Comparison of ENCODE assay signal across 15 mouse cellular contexts in the genomic region with DNA sequence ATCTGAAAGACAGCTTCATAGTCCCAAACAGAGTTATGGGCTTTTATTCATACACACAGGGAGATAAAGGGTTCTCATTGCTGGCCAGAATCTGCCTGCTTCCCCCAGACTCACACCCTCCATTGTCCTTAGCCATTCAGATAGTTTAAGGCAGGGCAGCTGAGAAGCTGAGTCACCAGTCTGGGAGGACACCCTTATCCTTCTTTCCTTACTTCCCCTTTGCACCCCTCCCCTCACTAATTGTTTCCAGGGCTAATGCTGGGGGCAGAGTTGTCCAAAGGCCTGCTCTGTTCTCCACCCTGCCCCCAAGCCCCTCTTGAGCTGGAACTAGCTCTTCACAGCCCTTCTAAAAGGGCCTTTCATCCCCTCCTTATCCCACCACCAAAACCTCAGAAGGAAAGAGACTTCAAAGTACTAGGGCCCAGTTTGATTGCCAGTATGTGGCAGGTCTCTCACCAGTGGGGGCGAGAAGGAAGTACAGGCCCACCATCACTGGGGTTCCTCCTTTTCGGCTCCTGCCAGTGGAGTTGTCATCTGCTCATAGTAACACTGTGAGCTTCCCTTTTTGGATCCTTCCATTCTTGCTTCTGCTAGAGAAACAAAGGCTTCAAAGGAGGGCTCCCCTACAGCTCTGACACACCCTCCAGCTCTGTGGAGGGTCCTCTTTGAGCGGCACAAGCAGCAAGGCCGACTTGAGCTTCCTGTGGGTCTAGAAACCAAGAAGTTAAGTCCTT. TPM values are rescaled to one million over a fixed set of nuclear protein-coding genes. Genes with fewer than 3 reads are reported as not detected.
DNase-seq lines count a peak whose midpoint lies in the region; ATAC-seq and TF ChIP-seq lines count a peak whose summit lies in the region.
"Had no signal": no experiment of that assay in that cellular context is flagged by ENCODE, and none has a peak within 500 bp of the region (broad histone marks: within the 10 kb centered on the region; RNA-seq: fewer than 3 reads in every experiment).

No protein-coding gene starts in this region.

- H3ac ChIP-seq in myocyte (ENCODE audit: control insufficient read depth, insufficient read length): no peak overlapping the region

- no peak overlapping the region for H3K9ac ChIP-seq in liver, embryonic 16.5 days (ENCODE audit: low read depth, low read length)
- H3K9ac ChIP-seq in embryonic facial prominence, embryonic 12.5 days: no peak overlapping the region
- no peak overlapping the region for H3K9ac ChIP-seq in hindbrain, postnatal 0 days (replicated peaks; ENCODE audit: low read length)
- H3K9ac ChIP-seq: kidney, embryonic 15.5 days; limb, embryonic 15.5 days; midbrain, embryonic 15.5 days had no signal

- no peaks in the 10 kb centered on the region for H3K27me3 ChIP-seq in liver, embryonic 16.5 days (ENCODE audit: control insufficient read depth, insufficient read depth, low read depth, low read length)
- no peaks in the 10 kb centered on the region for H3K27me3 ChIP-seq in embryonic facial prominence, embryonic 12.5 days
- no peaks in the 10 kb centered on the region for H3K27me3 ChIP-seq in myocyte (ENCODE audit: control insufficient read depth, insufficient read depth, insufficient read length)
- no peaks in the 10 kb centered on the region for H3K27me3 ChIP-seq in hindbrain, postnatal 0 days (ENCODE audit: insufficient read depth, low read length)
- H3K27me3 ChIP-seq: limb, embryonic 15.5 days; midbrain, embryonic 15.5 days had no signal

- TF ChIP-seq CTCF in hindbrain, postnatal 0 days (IDR thresholded peaks at IDR 0.05; ENCODE audit: low read depth): no peak

- no peak for DNase-seq in liver
- peak; percentile 52 for DNase-seq in R1 (ENCODE audit: low read depth, low spot score)
- DNase-seq in hindbrain, postnatal 0 days (ENCODE audit: low spot score): no peak
- DNase-seq in lung, postnatal 10 days: no peak
- DNase-seq: cerebellum, adult 2 months; heart, postnatal 36 days had no signal

- peak overlapping the region; percentile 30; the same call in 1 of the 2 replicates for H3K27ac ChIP-seq in liver, embryonic 16.5 days (ENCODE audit: low read length)
- no peak overlapping the region for H3K27ac ChIP-seq in embryonic facial prominence, embryonic 12.5 days
- H3K27ac ChIP-seq in hindbrain, postnatal 0 days: no peak overlapping the region
- H3K27ac ChIP-seq: kidney, embryonic 15.5 days; layer of hippocampus, adult 2 months; limb, embryonic 15.5 days; midbrain, embryonic 15.5 days had no signal

- H3K4me1 ChIP-seq in liver, embryonic 16.5 days (ENCODE audit: control insufficient read depth, low read depth, low read length): no peaks in the 10 kb centered on the region
- H3K4me1 ChIP-seq in embryonic facial prominence, embryonic 12.5 days: peaks cover 5% of the 10 kb centered on the region; the same call in 1 of the 2 replicates
- H3K4me1 ChIP-seq in hindbrain, postnatal 0 days (ENCODE audit: insufficient read depth, low read length): peaks cover 11% of the 10 kb centered on the region
- H3K4me1 ChIP-seq: limb, embryonic 15.5 days had no signal

- 32% methylated on average over 4 of the region's 4 CpGs for WGBS in liver, embryonic 16.5 days (ENCODE audit: insufficient replicate concordance)
- 50% methylated on average over 4 of the region's 4 CpGs for WGBS in embryonic facial prominence, embryonic 12.5 days
- 37% methylated on average over 4 of the region's 4 CpGs for WGBS in hindbrain, postnatal 0 days

- no peaks in the 10 kb centered on the region for H3K9me3 ChIP-seq in liver, embryonic 16.5 days (replicated peaks; ENCODE audit: control insufficient read depth, low read length)
- no peaks in the 10 kb centered on the region for H3K9me3 ChIP-seq in embryonic facial prominence, embryonic 12.5 days
- 0 out of 2 replicates have a peak, but pooled peaks cover 3% of the 10 kb centered on the region for H3K9me3 ChIP-seq in hindbrain, postnatal 0 days (ENCODE audit: low read length)
- H3K9me3 ChIP-seq: limb, embryonic 15.5 days; midbrain, embryonic 15.5 days had no signal

- no peaks in the 10 kb centered on the region for H3K36me3 ChIP-seq in liver, embryonic 16.5 days (ENCODE audit: control insufficient read depth, insufficient read depth)
- H3K36me3 ChIP-seq in embryonic facial prominence, embryonic 12.5 days: no peaks in the 10 kb centered on the region
- no peaks in the 10 kb centered on the region for H3K36me3 ChIP-seq in myocyte (ENCODE audit: control insufficient read depth, insufficient read depth)
- H3K36me3 ChIP-seq in hindbrain, postnatal 0 days (ENCODE audit: insufficient read depth, low read length): no peaks in the 10 kb centered on the region
- H3K36me3 ChIP-seq: kidney, embryonic 15.5 days; limb, embryonic 15.5 days; midbrain, embryonic 15.5 days had no signal

- H3K4me2 ChIP-seq in liver, embryonic 16.5 days (ENCODE audit: low read depth, low read length): no peak overlapping the region
- H3K4me2 ChIP-seq in embryonic facial prominence, embryonic 12.5 days (replicated peaks): no peak overlapping the region
- peak overlapping the region; percentile 28 for H3K4me2 ChIP-seq in myocyte (ENCODE audit: low read depth)
- H3K4me2 ChIP-seq in hindbrain, postnatal 0 days (ENCODE audit: low read depth, low read length): no peak overlapping the region
- H3K4me2 ChIP-seq: kidney, embryonic 15.5 days; limb, embryonic 15.5 days; midbrain, embryonic 15.5 days had no signal

- 0 out of 2 replicates have a peak, but pooled peaks have one; percentile 19 for ATAC-seq in liver, embryonic 16.5 days (ENCODE audit: low read depth)
- 0 out of 2 replicates have a peak, but pooled peaks have one; percentile 28 for ATAC-seq in embryonic facial prominence, embryonic 12.5 days (ENCODE audit: insufficient number of reproducible peaks, insufficient read depth, low FRiP score, low TSS enrichment)
- no peak for ATAC-seq in hindbrain, postnatal 0 days
- ATAC-seq: CD4-positive, CD25-positive, alpha-beta regulatory T cell, adult 4 months; forebrain, embryonic 14.5 days; midbrain, embryonic 15.5 days had no signal

- H3K4me3 ChIP-seq in liver, embryonic 16.5 days (ENCODE audit: low read depth, low read length): no peak overlapping the region
- H3K4me3 ChIP-seq in embryonic facial prominence, embryonic 12.5 days: no peak overlapping the region
- no peak overlapping the region for H3K4me3 ChIP-seq in myocyte
- H3K4me3 ChIP-seq in hindbrain, postnatal 0 days (ENCODE audit: low read length): no peak overlapping the region
- H3K4me3 ChIP-seq: kidney, embryonic 15.5 days; layer of hippocampus, adult 2 months; limb, embryonic 15.5 days; midbrain, embryonic 15.5 days had no signal

- no peak for TF ChIP-seq POLR2A in myocyte (IDR thresholded peaks at IDR 0.05; ENCODE audit: insufficient read length, low read depth)

- no peaks in the 10 kb centered on the region for H3K79me2 ChIP-seq in myocyte (ENCODE audit: control insufficient read depth, insufficient read depth)

TF ChIP-seq in myocyte, 11 proteins besides CTCF, POLR2A, EP300 and RAD21:
- TF ChIP-seq MYOD1 (IDR thresholded peaks at IDR 0.05; ENCODE audit: control insufficient read depth in 1 of 3, insufficient read length in 2 of 3, low read depth in 2 of 3): peak in 1 of 3 experiments; percentile 23
- no peak for TF ChIP-seq POLR2AphosphoS2 (IDR thresholded peaks at IDR 0.05; ENCODE audit: insufficient read length, low read depth)

RNA-seq across cellular contexts. Expression of a gene that starts 24.3 kb away (rescaled TPM):
- 0.70 and 0.91 TPM in 2 replicates for polyA plus RNA-seq in liver, embryonic 16.5 days (2015; fragmentation: Nextera tagmentation; extraction: Ambion mirVana)
- 45.1 and 46.2 TPM in 2 replicates for polyA plus RNA-seq in embryonic facial prominence, embryonic 12.5 days (2016; fragmentation: Nextera tagmentation; extraction: Ambion mirVana)
- polyA plus RNA-seq in myocyte (2012; fragmentation: generic; extraction: Trizol): 18.3 TPM
- 48.7 and 53.8 TPM in 2 replicates for total RNA-seq in hindbrain, postnatal 0 days (2014; rRNA removed)
- polyA plus RNA-seq in hindbrain, postnatal 0 days (2015; fragmentation: Nextera tagmentation; extraction: Ambion mirVana): 15.6 and 17.4 TPM in 2 replicates
